Mouse (Mus musculus) liver, postnatal 0 days (tissue): ENCODE measurements around the gene Gpr26.

Experiments
- CTCF ChIP-seq: sonication (generic); IDR thresholded peaks from 2 replicates; pipeline ENCODE4 v1.5.1; 2016; ENCODE audit warnings: antibody characterized with exemption, low read depth
- EP300 ChIP-seq: IDR thresholded peaks from 2 replicates; pipeline ENCODE4 v1.6.1; 2016; ENCODE audit warnings: antibody characterized with exemption, low read depth, mild to moderate bottlenecking

DNA sequence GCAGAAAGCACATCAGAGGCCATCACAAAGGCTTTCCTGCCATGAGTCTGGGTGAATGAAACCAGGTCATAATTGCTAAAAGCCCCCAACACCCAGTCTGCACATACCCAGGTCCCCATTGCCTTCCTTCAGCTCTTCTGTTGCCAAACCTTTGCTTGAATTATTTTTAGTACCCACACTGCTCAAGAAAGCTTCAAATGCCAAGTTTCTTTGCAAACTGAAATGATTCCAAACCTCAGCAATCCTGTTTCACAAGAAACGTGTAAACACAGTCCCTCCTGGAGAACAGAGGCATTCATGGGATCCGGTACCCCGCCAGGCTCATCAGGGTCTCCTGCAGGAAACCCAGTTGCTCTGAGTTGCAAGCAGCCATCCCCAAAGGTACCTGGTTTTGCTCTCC, 26.6 kb downstream of the Gpr26 start:
- no peak for TF ChIP-seq EP300
- TF ChIP-seq CTCF = no peak
